Mouse (Mus musculus) liver, postnatal 0 days (tissue): ENCODE measurements around the gene Fgb.

Experiments
- CTCF ChIP-seq: sonication (generic); IDR thresholded peaks from 2 replicates; pipeline ENCODE4 v1.5.1; 2016; ENCODE audit warnings: antibody characterized with exemption, low read depth
- EP300 ChIP-seq: IDR thresholded peaks from 2 replicates; pipeline ENCODE4 v1.6.1; 2016; ENCODE audit warnings: antibody characterized with exemption, low read depth, mild to moderate bottlenecking

DNA sequence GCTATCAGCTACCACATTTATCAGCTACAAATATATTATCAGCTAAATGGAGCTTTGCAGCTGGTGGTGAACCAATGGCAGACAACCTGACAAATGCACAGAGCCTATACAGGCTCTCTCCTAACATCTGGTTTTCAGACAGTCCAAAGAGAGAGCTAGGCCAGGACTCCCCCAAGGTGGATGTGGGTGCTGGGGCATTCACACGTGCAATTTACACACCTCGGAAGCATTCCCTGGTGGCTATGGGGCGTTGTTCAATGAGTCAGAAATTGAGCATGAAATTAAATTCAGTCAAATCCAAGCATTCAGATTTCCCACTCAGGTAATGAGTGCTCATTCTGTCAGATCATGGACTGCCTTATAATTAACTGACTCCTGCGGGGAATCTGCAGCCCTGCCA, 38.1 kb downstream of the Fgb start:
- TF ChIP-seq EP300 = no peak
- no peak for TF ChIP-seq CTCF
